Mouse (Mus musculus): Measurements from ENCODE around the gene Ppp1r14c. TPM values are rescaled to one million over a fixed set of nuclear protein-coding genes. Genes with fewer than 3 reads are reported as not detected.

The Ppp1r14c gene
- total and polyA plus RNA-seq, 2 experiments from 2014 or later: 66.5 to 72.1 TPM

DNA sequence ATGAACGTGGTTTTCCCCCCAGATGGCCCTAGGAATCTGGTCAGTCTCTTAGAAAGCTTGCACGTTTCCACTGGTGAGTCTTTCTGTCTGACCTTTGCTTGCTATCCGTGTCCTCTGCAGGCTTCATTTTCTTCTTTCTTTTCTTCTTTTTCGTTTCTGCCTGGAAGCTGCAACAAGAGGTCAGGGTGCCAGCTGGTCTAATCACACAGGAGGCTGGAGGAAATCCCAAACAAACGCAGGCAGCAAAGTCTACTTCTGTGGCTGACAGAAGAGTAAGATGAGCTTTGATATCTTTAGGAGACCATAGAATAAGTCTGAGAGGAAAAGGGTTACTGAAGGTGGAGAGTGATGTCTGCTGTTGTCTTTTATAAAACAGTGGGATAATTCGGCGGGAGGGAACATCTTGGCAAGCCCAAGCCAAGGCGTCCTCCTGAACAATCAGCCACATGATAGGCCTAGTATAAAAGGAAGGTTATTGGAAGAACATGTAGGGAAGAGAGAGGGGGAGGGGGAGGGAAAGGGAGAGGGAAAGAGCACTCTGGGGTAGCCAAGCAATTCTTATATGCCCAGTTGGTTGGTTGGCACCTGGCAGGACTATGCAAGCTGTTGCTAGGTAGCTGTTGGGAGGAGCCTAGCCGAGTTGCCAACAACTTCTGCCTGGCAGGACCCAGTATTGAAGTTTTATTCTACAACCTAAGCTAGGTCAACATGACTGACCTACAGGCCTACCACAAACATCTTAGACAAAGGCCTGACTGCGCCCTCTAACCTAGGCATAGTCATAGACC is 30.3 kb downstream of the Ppp1r14c start:
- Histone ChIP-seq H3K4me1 (ENCODE audit: insufficient read depth, low read length) (peaks cover 3% of the 10 kb centered on the region; the same call in 1 of the 2 replicates), H3K4me3 (ENCODE audit: low read depth, low read length) (no peak overlapping the region), H3K4me2 (ENCODE audit: low read depth, low read length, poor library complexity, severe bottlenecking) (no peak overlapping the region), H3K27me3 (ENCODE audit: insufficient read depth, low read length) (no peaks in the 10 kb centered on the region), H3K9me3 (ENCODE audit: low read length) (no peaks in the 10 kb centered on the region), H3K9ac (replicated peaks; ENCODE audit: low read length, poor library complexity, severe bottlenecking) (no peak overlapping the region), H3K36me3 (ENCODE audit: insufficient read depth, low read length) (no peaks in the 10 kb centered on the region), H3K27ac (ENCODE audit: low read depth, low read length) (no peak overlapping the region)
- WGBS: 71% methylated on average over 10 of the region's 10 CpGs
- peak; percentile 61 for DNase-seq (ENCODE audit: low spot score)
- no peak for TF ChIP-seq CTCF (IDR thresholded peaks at IDR 0.05)
- 0 out of 2 replicates have a peak, but pooled peaks have one; percentile 18 for ATAC-seq (ENCODE audit: low FRiP score)

DNA sequence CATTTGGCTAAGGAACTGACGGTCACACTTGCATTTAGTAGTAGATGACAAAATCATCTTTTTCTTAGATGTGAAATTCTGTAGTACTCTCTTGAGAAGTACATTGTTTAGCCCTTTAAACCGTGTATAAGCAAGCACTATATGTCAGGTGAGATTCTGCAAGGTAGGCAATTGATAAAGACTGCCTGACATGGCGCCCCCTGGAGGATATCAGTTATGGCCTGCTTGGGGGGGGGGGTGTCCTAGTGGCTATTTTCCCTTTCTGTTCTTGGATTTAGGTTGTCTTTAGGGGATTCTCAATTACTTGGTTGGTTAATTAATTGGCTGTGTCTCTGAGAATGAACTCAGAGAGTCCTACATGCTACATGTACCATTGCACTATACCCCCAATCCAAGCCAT is 31.5 kb downstream of the Ppp1r14c start:
- ATAC-seq (ENCODE audit: low FRiP score) (no peak), DNase-seq (ENCODE audit: low spot score) (no peak)
- H3K4me3 ChIP-seq (ENCODE audit: low read depth, low read length): no peak overlapping the region
- H3K36me3 ChIP-seq (ENCODE audit: insufficient read depth, low read length): no peaks in the 10 kb centered on the region
- TF ChIP-seq CTCF (IDR thresholded peaks at IDR 0.05): no peak
- H3K27me3 ChIP-seq (ENCODE audit: insufficient read depth, low read length): no peaks in the 10 kb centered on the region
- no peak overlapping the region for H3K4me2 ChIP-seq (ENCODE audit: low read depth, low read length, poor library complexity, severe bottlenecking)
- H3K9me3 ChIP-seq (ENCODE audit: low read length): no peaks in the 10 kb centered on the region
- 73% methylated on average over 3 of the region's 3 CpGs for WGBS
- no peak overlapping the region for H3K27ac ChIP-seq (ENCODE audit: low read depth, low read length)
- no peak overlapping the region for H3K9ac ChIP-seq (replicated peaks; ENCODE audit: low read length, poor library complexity, severe bottlenecking)
- peaks cover 3% of the 10 kb centered on the region; the same call in 1 of the 2 replicates for H3K4me1 ChIP-seq (ENCODE audit: insufficient read depth, low read length)

DNA sequence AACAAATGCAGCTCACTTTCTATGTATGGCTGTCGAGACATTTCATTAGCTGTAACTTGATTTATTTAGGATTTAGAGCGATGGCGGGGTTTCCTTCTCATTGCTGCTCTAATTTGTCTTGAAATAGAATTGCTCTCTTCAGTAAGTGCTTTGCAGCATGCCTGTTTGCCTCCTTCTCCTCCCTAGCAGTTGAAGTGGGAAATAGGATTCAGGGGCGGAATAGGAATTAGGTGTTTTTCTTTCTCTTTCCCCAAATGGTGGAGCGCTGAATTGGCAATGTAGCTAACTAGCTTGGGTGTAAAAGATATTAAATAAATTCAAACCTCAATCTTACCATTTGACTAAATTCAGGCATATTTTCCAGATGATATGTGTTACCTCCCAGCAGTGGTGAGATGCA is 32.2 kb downstream of the Ppp1r14c start:
- H3K9ac ChIP-seq (replicated peaks; ENCODE audit: low read length, poor library complexity, severe bottlenecking): no peak overlapping the region
- WGBS: 64% methylated on average over 5 of the region's 5 CpGs
- no peaks in the 10 kb centered on the region for H3K36me3 ChIP-seq (ENCODE audit: insufficient read depth, low read length)
- no peak overlapping the region for H3K4me3 ChIP-seq (ENCODE audit: low read depth, low read length)
- no peaks in the 10 kb centered on the region for H3K27me3 ChIP-seq (ENCODE audit: insufficient read depth, low read length)
- no peak overlapping the region for H3K4me2 ChIP-seq (ENCODE audit: low read depth, low read length, poor library complexity, severe bottlenecking)
- H3K9me3 ChIP-seq (ENCODE audit: low read length): no peaks in the 10 kb centered on the region
- peak overlapping the region; percentile 21 for H3K27ac ChIP-seq (ENCODE audit: low read depth, low read length)
- H3K4me1 ChIP-seq (ENCODE audit: insufficient read depth, low read length): peaks cover 3% of the 10 kb centered on the region; the same call in 1 of the 2 replicates
- TF ChIP-seq CTCF (IDR thresholded peaks at IDR 0.05): no peak
- ATAC-seq (ENCODE audit: low FRiP score): no peak
- no peak for DNase-seq (ENCODE audit: low spot score)

DNA sequence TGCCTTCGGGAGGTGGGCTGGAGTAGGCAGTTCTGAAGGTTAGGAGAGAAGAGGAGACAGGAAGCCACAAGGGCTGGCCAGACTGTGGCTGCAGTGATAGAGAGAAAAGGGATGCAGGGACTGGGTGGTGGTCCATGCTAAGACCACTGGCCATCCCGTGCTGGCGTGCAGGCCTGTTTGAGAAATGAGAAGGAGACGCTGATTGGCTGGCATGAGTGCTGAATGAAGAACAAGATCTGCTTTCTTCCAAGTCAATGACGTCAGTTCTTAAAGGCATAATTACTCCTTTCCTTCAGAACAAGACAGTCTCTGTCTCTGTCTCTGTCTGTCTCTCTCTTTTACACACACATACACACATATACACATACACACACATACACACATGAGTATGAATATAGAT is 36.4 kb downstream of the Ppp1r14c start:
- no peak overlapping the region for H3K27ac ChIP-seq (ENCODE audit: low read depth, low read length)
- H3K4me2 ChIP-seq (ENCODE audit: low read depth, low read length, poor library complexity, severe bottlenecking): no peak overlapping the region
- H3K4me3 ChIP-seq (ENCODE audit: low read depth, low read length): no peak overlapping the region
- 73% methylated on average over 5 of the region's 5 CpGs for WGBS
- H3K4me1 ChIP-seq (ENCODE audit: insufficient read depth, low read length): 0 out of 2 replicates have a peak, but pooled peaks cover 3% of the 10 kb centered on the region
- no peak for ATAC-seq (ENCODE audit: low FRiP score)
- H3K9me3 ChIP-seq (ENCODE audit: low read length): no peaks in the 10 kb centered on the region
- no peaks in the 10 kb centered on the region for H3K36me3 ChIP-seq (ENCODE audit: insufficient read depth, low read length)
- no peaks in the 10 kb centered on the region for H3K27me3 ChIP-seq (ENCODE audit: insufficient read depth, low read length)
- no peak for TF ChIP-seq CTCF (IDR thresholded peaks at IDR 0.05)
- DNase-seq (ENCODE audit: low spot score): no peak
- H3K9ac ChIP-seq (replicated peaks; ENCODE audit: low read length, poor library complexity, severe bottlenecking): no peak overlapping the region

DNA sequence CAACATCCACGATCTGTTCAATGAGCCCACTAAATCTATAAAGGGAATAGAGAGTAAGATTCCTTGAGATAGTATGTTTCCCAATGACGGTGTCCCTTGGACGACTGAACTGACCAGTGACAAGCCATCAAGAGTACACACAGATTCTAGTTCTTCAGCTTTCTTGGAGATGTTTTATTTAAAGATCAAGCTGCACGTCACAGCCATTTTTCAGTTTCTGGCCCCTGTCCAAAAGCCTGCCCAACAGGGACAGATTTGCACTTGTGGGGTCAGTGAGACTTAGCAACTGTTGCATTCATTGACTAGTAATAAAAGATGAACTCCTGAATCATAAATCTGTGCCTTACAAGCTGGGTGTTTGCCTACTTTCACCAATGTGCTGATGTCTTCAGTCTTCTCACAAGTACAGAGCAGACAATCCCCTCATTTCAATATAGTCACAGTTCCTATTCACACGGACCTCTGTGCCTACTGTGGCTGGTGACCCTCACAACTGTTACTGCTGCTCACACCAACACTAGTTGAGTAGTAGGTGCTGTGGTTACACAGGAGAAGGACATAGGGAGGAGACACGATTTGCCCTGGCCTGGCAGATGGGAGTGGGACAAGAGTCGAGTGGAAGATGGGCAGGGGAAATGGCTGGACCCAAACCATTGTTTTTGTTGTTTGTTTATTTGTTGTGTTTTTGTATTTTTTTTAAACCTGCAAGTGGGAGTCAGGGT is 37.7 kb downstream of the Ppp1r14c start:
- WGBS: 75% methylated on average over 7 of the region's 7 CpGs
- ATAC-seq (ENCODE audit: low FRiP score): no peak
- DNase-seq (ENCODE audit: low spot score): no peak

DNA sequence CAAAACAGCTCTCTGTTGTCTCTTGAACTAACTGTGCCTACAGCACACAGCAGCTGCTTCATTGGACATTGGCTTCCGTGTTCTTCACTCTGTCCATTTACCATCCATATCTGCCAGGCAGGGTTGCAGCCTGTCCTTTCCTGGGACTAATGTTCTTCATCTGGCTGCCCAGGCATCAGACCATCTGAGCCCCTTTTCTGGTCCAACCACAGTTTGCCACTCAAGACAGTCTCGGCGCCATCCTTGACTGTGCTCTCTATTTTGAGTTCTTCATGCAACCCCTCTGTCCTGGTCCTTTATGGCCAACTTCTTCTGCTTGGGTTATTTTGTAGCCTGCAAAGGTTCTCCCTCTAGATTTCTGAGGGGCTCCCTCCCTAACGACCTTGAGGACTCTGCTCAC is 38.5 kb downstream of the Ppp1r14c start:
- no peak for TF ChIP-seq CTCF (IDR thresholded peaks at IDR 0.05)
- Histone ChIP-seq H3K9me3 (ENCODE audit: low read length) (no peaks in the 10 kb centered on the region), H3K27ac (ENCODE audit: low read depth, low read length) (no peak overlapping the region), H3K4me2 (ENCODE audit: low read depth, low read length, poor library complexity, severe bottlenecking) (no peak overlapping the region), H3K4me1 (ENCODE audit: insufficient read depth, low read length) (no peaks in the 10 kb centered on the region), H3K27me3 (ENCODE audit: insufficient read depth, low read length) (no peaks in the 10 kb centered on the region), H3K4me3 (ENCODE audit: low read depth, low read length) (no peak overlapping the region), H3K36me3 (ENCODE audit: insufficient read depth, low read length) (no peaks in the 10 kb centered on the region), H3K9ac (replicated peaks; ENCODE audit: low read length, poor library complexity, severe bottlenecking) (no peak overlapping the region)
- DNase-seq (ENCODE audit: low spot score) (no peak), ATAC-seq (ENCODE audit: low FRiP score) (no peak)
- WGBS: 95% methylated on average over 4 of the region's 4 CpGs

More for the DNA sequence above, 37.7 kb downstream of the Ppp1r14c start:
- no peaks in the 10 kb centered on the region for H3K36me3 ChIP-seq (ENCODE audit: insufficient read depth, low read length)
- H3K4me1 ChIP-seq (ENCODE audit: insufficient read depth, low read length): 0 out of 2 replicates have a peak, but pooled peaks cover under 1% of the 10 kb centered on the region
- no peak for TF ChIP-seq CTCF (IDR thresholded peaks at IDR 0.05)
- no peaks in the 10 kb centered on the region for H3K27me3 ChIP-seq (ENCODE audit: insufficient read depth, low read length)
- no peak overlapping the region for H3K4me2 ChIP-seq (ENCODE audit: low read depth, low read length, poor library complexity, severe bottlenecking)
- H3K9ac ChIP-seq (replicated peaks; ENCODE audit: low read length, poor library complexity, severe bottlenecking): no peak overlapping the region
- H3K27ac ChIP-seq (ENCODE audit: low read depth, low read length): no peak overlapping the region
- no peak overlapping the region for H3K4me3 ChIP-seq (ENCODE audit: low read depth, low read length)
- no peaks in the 10 kb centered on the region for H3K9me3 ChIP-seq (ENCODE audit: low read length)

Data from midbrain, postnatal 0 days (tissue).